Mouse (Mus musculus): ENCODE data around the gene Cep295nl. TPM values are rescaled to one million over a fixed set of nuclear protein-coding genes. Genes with fewer than 3 reads are reported as not detected.

Cep295nl gene
- polyA plus RNA-seq, 1 experiment, result 1.4 TPM

GRCm38 (mm10) chr11:118375461-118375860 lies 33.2 kb upstream of the Cep295nl start:
- Histone ChIP-seq H3K79me3 (ENCODE audit: low read depth) (no peaks in the 10 kb centered on the region), H3K36me3 (ENCODE audit: control insufficient read depth, insufficient read depth) (no peaks in the 10 kb centered on the region), H3K79me2 (ENCODE audit: control insufficient read depth, insufficient read depth) (no peaks in the 10 kb centered on the region), H3K27me3 (ENCODE audit: control insufficient read depth, insufficient read depth, insufficient read length) (no peaks in the 10 kb centered on the region), H3K4me3 (ENCODE audit: insufficient read depth, poor library complexity, severe bottlenecking) (no peak overlapping the region), H3ac (ENCODE audit: control insufficient read depth, insufficient read length, low read depth) (no peak overlapping the region)
- TF ChIP-seq CTCF (IDR thresholded peaks at IDR 0.05; ENCODE audit: control insufficient read depth, insufficient read depth, insufficient read length) (no peak), USF1 (IDR thresholded peaks at IDR 0.05; ENCODE audit: low read depth) (no peak), CEBPB (IDR thresholded peaks at IDR 0.05; ENCODE audit: low read depth) (no peak), MAX (IDR thresholded peaks at IDR 0.05) (no peak), MYOD1 (IDR thresholded peaks at IDR 0.05; ENCODE audit: control insufficient read depth, insufficient read length, low read depth) (no peak), MYOG (IDR thresholded peaks at IDR 0.05; ENCODE audit: control insufficient read depth, extremely low read depth, insufficient read length) (no peak), FOSL1 (IDR thresholded peaks at IDR 0.05; ENCODE audit: insufficient read depth, low read length, poor library complexity, severe bottlenecking) (no peak)

- Histone ChIP-seq H3K27me3 (ENCODE audit: control insufficient read depth, insufficient read depth, insufficient read length) (no peaks in the 10 kb centered on the region), H3K79me2 (ENCODE audit: control insufficient read depth, insufficient read depth) (no peaks in the 10 kb centered on the region), H3K79me3 (ENCODE audit: low read depth) (no peaks in the 10 kb centered on the region), H3ac (ENCODE audit: control insufficient read depth, insufficient read length, low read depth) (no peak overlapping the region), H3K36me3 (ENCODE audit: control insufficient read depth, insufficient read depth) (no peaks in the 10 kb centered on the region), H3K4me3 (ENCODE audit: insufficient read depth, poor library complexity, severe bottlenecking) (no peak overlapping the region)
- TF ChIP-seq CTCF (IDR thresholded peaks at IDR 0.05; ENCODE audit: control insufficient read depth, insufficient read depth, insufficient read length) (no peak), MYOD1 (IDR thresholded peaks at IDR 0.05; ENCODE audit: control insufficient read depth, insufficient read length, low read depth) (no peak), CEBPB (IDR thresholded peaks at IDR 0.05; ENCODE audit: low read depth) (no peak), FOSL1 (IDR thresholded peaks at IDR 0.05; ENCODE audit: insufficient read depth, low read length, poor library complexity, severe bottlenecking) (no peak), MAX (IDR thresholded peaks at IDR 0.05) (no peak), MYOG (IDR thresholded peaks at IDR 0.05; ENCODE audit: control insufficient read depth, extremely low read depth, insufficient read length) (no peak), USF1 (IDR thresholded peaks at IDR 0.05; ENCODE audit: low read depth) (no peak)
Observed at GRCm38 (mm10) chr11:118375006-118375405, 32.7 kb upstream of the Cep295nl start.

- no peaks in the 10 kb centered on the region for H3K36me3 ChIP-seq (ENCODE audit: control insufficient read depth, insufficient read depth)
- H3K79me3 ChIP-seq (ENCODE audit: low read depth), result no peaks in the 10 kb centered on the region
- TF ChIP-seq MAX (IDR thresholded peaks at IDR 0.05) (no peak), FOSL1 (IDR thresholded peaks at IDR 0.05; ENCODE audit: insufficient read depth, low read length, poor library complexity, severe bottlenecking) (no peak), CTCF (IDR thresholded peaks at IDR 0.05; ENCODE audit: control insufficient read depth, insufficient read depth, insufficient read length) (no peak), MYOD1 (IDR thresholded peaks at IDR 0.05; ENCODE audit: control insufficient read depth, insufficient read length, low read depth) (no peak), USF1 (IDR thresholded peaks at IDR 0.05; ENCODE audit: low read depth) (no peak), CEBPB (IDR thresholded peaks at IDR 0.05; ENCODE audit: low read depth) (no peak)
- H3ac ChIP-seq (ENCODE audit: control insufficient read depth, insufficient read length, low read depth), result no peak overlapping the region
- H3K4me3 ChIP-seq (ENCODE audit: insufficient read depth, poor library complexity, severe bottlenecking), result no peak overlapping the region
- H3K27me3 ChIP-seq (ENCODE audit: control insufficient read depth, insufficient read depth, insufficient read length), result no peaks in the 10 kb centered on the region
- H3K79me2 ChIP-seq (ENCODE audit: control insufficient read depth, insufficient read depth), result no peaks in the 10 kb centered on the region
Observed at GRCm38 (mm10) chr11:118374506-118374905, 32.2 kb upstream of the Cep295nl start.

GRCm38 (mm10) chr11:118372641-118373040 lies 30.3 kb upstream of the Cep295nl start:
- no peaks in the 10 kb centered on the region for H3K27me3 ChIP-seq (ENCODE audit: control insufficient read depth, insufficient read depth, insufficient read length)
- no peak overlapping the region for H3K4me3 ChIP-seq (ENCODE audit: insufficient read depth, poor library complexity, severe bottlenecking)
- H3K79me3 ChIP-seq (ENCODE audit: low read depth), result no peaks in the 10 kb centered on the region
- no peak for TF ChIP-seq MAX (IDR thresholded peaks at IDR 0.05)
- TF ChIP-seq USF1 (IDR thresholded peaks at IDR 0.05; ENCODE audit: low read depth), result no peak
- TF ChIP-seq FOSL1 (IDR thresholded peaks at IDR 0.05; ENCODE audit: insufficient read depth, low read length, poor library complexity, severe bottlenecking), result no peak
- no peak for TF ChIP-seq MYOG (IDR thresholded peaks at IDR 0.05; ENCODE audit: control insufficient read depth, extremely low read depth, insufficient read length)
- TF ChIP-seq MYOD1 (IDR thresholded peaks at IDR 0.05; ENCODE audit: control insufficient read depth, insufficient read length, low read depth), result no peak
- TF ChIP-seq CEBPB (IDR thresholded peaks at IDR 0.05; ENCODE audit: low read depth), result no peak
- TF ChIP-seq CTCF (IDR thresholded peaks at IDR 0.05; ENCODE audit: control insufficient read depth, insufficient read depth, insufficient read length), result no peak
- no peak overlapping the region for H3ac ChIP-seq (ENCODE audit: control insufficient read depth, insufficient read length, low read depth)
- H3K36me3 ChIP-seq (ENCODE audit: control insufficient read depth, insufficient read depth), result no peaks in the 10 kb centered on the region
- no peaks in the 10 kb centered on the region for H3K79me2 ChIP-seq (ENCODE audit: control insufficient read depth, insufficient read depth)

- Histone ChIP-seq H3K27me3 (ENCODE audit: control insufficient read depth, insufficient read depth, insufficient read length) (no peaks in the 10 kb centered on the region), H3K79me2 (ENCODE audit: control insufficient read depth, insufficient read depth) (no peaks in the 10 kb centered on the region), H3K4me3 (ENCODE audit: insufficient read depth, poor library complexity, severe bottlenecking) (no peak overlapping the region), H3ac (ENCODE audit: control insufficient read depth, insufficient read length, low read depth) (no peak overlapping the region), H3K79me3 (ENCODE audit: low read depth) (no peaks in the 10 kb centered on the region), H3K36me3 (ENCODE audit: control insufficient read depth, insufficient read depth) (no peaks in the 10 kb centered on the region)
- TF ChIP-seq USF1 (IDR thresholded peaks at IDR 0.05; ENCODE audit: low read depth) (no peak), MYOD1 (IDR thresholded peaks at IDR 0.05; ENCODE audit: control insufficient read depth, insufficient read length, low read depth) (no peak), FOSL1 (IDR thresholded peaks at IDR 0.05; ENCODE audit: insufficient read depth, low read length, poor library complexity, severe bottlenecking) (no peak), CEBPB (IDR thresholded peaks at IDR 0.05; ENCODE audit: low read depth) (no peak), MYOG (IDR thresholded peaks at IDR 0.05; ENCODE audit: control insufficient read depth, extremely low read depth, insufficient read length) (no peak), MAX (IDR thresholded peaks at IDR 0.05) (no peak), CTCF (IDR thresholded peaks at IDR 0.05; ENCODE audit: control insufficient read depth, insufficient read depth, insufficient read length) (no peak)
Observed at GRCm38 (mm10) chr11:118371876-118372275, 29.6 kb upstream of the Cep295nl start.

- H3K79me2 ChIP-seq (ENCODE audit: control insufficient read depth, insufficient read depth), result peaks cover 2% of the 10 kb centered on the region
- no peaks in the 10 kb centered on the region for H3K36me3 ChIP-seq (ENCODE audit: control insufficient read depth, insufficient read depth)
- no peaks in the 10 kb centered on the region for H3K27me3 ChIP-seq (ENCODE audit: control insufficient read depth, insufficient read depth, insufficient read length)
- no peak overlapping the region for H3K4me3 ChIP-seq (ENCODE audit: insufficient read depth, poor library complexity, severe bottlenecking)
- no peak overlapping the region for H3ac ChIP-seq (ENCODE audit: control insufficient read depth, insufficient read length, low read depth)
- TF ChIP-seq MYOG (IDR thresholded peaks at IDR 0.05; ENCODE audit: control insufficient read depth, extremely low read depth, insufficient read length) (no peak), USF1 (IDR thresholded peaks at IDR 0.05; ENCODE audit: low read depth) (no peak), MYOD1 (IDR thresholded peaks at IDR 0.05; ENCODE audit: control insufficient read depth, insufficient read length, low read depth) (no peak), FOSL1 (IDR thresholded peaks at IDR 0.05; ENCODE audit: insufficient read depth, low read length, poor library complexity, severe bottlenecking) (no peak), MAX (IDR thresholded peaks at IDR 0.05) (no peak), CEBPB (IDR thresholded peaks at IDR 0.05; ENCODE audit: low read depth) (no peak), CTCF (IDR thresholded peaks at IDR 0.05; ENCODE audit: control insufficient read depth, insufficient read depth, insufficient read length) (no peak)
- H3K79me3 ChIP-seq (ENCODE audit: low read depth), result no peaks in the 10 kb centered on the region
Observed at GRCm38 (mm10) chr11:118369657-118370056, 27.4 kb upstream of the Cep295nl start.
